Mouse (Mus musculus): Measurements from ENCODE around the gene Mapk10.

Mapk10 gene

DNA sequence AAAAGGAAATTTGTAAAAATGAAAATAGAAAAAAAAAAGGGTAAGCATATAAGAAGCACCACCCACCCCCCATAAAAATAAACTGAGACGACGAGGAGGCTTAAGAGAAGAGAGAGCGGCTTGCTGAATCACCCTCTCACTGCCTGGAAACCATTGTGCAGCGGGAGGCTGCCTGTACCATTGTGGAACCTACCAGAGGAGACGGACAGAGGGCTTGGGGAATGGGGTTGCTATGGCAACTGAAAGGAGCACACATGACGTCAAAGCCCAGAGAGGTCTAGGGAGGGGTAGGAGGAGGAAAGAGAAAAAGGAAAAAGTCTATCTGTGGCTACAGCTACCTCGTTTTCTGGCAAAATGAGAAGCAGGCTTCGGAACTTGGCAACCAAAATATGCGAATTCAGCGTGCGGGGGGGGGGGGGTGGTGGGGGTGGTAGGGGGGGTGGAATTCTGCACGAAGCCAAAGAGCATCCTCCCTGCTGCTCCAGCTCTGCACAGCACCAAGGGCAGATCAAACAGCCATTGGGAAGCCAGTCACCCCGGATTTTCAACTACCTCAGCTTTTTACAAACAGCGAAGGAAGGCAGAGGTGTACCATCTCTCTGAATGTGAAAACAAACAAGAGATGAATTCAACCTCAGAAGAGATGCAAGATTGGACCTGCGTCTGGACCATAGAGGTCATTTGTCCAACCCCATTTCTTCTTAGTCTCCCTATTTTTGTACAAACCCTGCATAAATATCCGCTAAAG lies at the start of gene Mapk10:
Gene Mapk10, minus strand, starts transcription at position 234 of the 748 bp plus-strand sequence.
- DNase-seq (ENCODE audit: low read depth, low spot score) = peak; percentile 89

DNA sequence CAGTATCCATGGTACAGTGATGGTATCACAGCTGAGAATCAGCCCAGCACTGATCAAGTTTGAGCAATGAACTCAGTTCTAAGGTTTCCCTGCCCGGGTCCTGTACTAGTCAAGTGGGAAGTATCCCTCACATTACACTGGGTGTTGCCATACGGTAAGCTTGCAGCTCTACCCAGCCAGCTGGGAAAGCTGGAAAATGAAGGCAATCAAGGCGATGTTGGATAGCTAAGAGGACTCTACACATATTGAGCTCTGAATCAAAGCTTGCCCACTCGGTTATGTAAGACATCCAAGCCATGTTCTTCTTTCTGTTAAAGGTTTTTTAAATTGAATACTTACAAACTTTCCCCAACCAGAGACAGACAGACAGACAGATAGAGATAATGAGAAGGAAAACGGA lies 45.0 kb upstream of the Mapk10 start:
- no peak for DNase-seq (ENCODE audit: low read depth, low spot score)

DNA sequence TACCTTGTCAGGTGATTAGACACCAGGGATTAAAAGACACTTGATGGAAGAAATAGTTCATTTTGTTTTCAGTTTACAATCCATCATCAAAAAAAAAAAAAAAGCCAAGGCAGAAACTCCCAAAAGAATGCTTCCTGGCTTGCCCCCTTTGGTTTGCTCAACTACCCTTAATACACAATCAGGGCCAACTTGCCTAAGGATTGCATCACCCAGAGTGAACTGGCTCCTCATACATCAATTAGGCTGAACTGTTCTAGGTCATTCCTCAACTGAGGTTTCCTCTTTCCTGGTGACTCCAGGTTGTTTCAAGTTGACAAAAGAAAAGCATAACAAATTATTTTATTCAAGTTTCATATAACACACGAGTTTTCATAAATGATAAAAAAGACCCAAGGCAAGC lies 31.3 kb upstream of the Mapk10 start:
- DNase-seq (ENCODE audit: low read depth, low spot score) = no peak

DNA sequence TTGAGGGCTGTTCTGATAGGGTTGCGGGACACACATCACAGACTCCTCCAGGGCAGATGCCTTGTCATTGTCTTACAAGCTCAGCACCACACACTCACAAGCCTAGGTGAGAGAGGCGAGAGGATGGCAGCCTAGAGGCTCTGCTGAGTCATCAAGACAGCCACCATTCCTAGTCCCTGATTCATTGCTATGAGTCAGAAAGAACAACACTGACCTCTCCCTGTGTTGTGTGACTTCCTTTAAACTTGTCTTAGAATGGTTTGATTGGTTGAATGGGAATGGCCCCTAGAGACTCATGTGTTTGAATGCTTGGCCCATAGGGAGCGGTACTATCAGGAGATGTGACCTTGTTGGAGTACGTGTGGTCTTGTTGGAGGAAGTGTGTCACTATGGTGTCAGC lies 20.7 kb upstream of the Mapk10 start:
- DNase-seq (ENCODE audit: low read depth, low spot score) = no peak

DNA sequence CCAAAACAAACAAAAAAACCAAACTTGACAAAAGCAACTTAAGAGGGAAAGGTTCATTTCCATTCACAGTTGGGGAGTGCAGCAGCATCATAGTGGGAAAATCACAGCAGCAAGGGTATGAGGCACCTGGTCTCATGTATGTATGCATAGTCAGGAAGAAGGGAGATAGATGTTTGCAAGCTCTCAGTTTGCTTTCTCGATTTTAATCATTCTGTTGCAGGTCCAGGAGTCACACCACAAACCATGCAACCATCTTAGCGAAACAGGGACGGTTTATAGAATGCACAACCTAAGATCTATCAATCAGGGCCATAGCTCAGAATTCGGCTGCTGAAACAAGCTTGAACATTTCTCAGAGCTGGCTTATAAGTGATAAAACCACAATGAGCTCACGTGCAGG lies 19.2 kb upstream of the Mapk10 start:
- DNase-seq (ENCODE audit: low read depth, low spot score) = no peak

DNA sequence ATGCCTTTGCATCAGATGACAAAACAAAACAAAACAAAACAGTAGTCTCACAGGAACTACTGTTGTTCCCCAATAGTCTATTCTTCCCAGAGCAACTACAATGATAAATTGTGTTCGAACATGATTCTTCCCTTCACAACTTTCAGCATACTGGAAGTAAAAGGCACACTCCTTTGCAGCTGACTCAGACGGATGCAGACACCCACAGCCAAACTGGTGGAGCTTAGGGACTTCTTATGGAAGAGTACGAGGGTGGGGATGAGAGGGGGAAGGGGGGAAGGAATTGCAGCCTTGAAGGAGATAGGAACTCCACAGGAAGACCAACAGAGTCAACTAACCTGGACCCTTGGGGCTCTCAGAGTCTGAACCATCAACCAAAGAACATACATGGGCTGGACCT lies 18.2 kb upstream of the Mapk10 start:
- no peak for DNase-seq (ENCODE audit: low read depth, low spot score)

DNA sequence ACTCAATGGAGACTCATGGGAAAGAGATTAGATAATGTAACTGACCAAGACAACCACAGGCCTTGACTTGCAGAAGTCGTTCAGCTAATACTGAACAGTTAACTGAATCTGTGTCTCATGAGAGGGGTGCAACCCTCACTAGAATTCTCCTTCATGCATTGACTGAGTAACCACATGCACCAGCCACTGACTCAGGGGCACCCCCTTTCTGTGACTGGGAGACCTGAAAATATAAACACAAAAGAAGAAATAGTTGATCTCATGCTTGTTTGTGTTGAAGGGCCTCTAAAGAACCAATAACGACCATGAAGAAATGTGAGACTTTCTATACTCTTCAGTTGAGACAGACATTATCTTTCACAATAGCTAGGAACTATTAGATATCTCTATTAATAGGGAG lies 10.9 kb upstream of the Mapk10 start:
- no peak for DNase-seq (ENCODE audit: low read depth, low spot score)

DNA sequence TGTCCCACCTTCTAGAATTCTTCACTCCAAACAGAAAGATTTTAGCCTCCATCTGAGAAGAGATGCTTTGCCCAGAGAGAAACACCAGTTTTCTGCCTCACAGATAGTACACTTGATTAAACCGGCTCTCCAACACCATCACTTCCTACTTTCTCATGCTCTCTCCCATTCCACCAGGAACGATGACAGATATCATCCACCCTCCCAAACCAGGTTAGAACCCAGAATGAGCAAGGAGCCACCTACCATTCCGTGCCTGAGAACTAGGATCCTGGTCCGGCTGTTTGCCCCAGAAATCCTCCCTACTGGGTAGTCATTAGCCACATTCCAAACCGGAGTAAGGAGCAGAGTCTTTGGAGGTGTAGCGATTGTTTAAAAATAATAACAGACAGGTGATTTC lies 490 bp downstream of the Mapk10 start:
- no peak for DNase-seq (ENCODE audit: low read depth, low spot score)

DNA sequence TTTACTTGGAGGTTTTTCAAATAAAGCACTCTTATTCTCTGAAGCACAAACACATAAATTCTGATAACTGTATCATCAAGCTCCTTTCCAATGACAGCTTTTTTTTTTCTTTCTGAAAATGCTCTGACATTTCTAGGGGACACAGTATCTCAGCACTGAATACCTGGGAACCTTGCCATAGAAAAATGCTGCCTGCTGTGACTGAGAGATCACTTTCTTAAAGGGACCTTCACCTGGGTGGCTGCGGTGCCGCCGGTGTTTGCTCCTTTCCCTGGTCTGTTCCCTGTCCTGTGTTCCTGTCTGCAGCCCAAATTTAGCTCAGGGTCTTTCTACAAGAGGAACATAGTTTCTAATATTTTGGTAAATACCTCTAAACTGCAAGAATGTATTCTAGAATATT lies 1.1 kb downstream of the Mapk10 start:
- no peak for DNase-seq (ENCODE audit: low read depth, low spot score)

DNA sequence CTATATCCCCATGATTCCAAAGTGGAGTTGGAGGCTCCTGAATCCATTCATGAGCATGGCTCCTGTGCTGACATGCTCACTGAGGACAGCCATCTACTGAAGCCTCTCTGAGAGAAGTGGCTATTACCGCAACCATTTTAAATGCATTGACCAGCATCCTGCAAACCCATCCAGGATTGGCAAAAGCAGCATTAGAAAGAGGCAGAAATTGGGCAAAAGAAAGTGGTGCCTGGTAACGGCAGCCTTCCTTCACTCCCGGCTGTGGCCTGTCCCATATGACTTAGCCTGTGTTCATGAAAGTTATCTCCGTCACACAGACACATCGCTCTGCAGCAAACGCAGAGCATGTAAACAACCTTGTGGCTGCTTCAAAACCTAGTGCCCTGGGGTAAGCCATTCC lies 1.6 kb downstream of the Mapk10 start:
- no peak for DNase-seq (ENCODE audit: low read depth, low spot score)

DNA sequence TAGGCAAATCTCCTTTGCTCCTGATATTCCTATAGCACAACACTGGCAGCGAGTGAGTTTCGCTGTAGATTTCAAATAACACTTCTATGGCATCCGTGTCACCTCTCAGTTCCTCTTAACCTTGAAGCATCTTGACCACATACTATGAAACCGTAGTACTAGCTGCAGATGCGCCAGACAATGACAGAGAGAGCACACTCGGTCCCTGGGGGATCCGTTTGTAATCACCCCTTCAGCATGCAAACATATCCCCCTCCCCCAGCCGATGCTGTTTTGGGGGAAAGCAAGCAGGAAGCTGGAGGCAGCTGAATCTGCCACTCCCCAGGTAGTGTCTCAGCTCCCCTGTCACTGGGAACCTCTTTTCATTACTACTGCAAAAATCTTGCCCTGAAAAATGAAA lies 2.3 kb downstream of the Mapk10 start:
- DNase-seq (ENCODE audit: low read depth, low spot score) = no peak

DNA sequence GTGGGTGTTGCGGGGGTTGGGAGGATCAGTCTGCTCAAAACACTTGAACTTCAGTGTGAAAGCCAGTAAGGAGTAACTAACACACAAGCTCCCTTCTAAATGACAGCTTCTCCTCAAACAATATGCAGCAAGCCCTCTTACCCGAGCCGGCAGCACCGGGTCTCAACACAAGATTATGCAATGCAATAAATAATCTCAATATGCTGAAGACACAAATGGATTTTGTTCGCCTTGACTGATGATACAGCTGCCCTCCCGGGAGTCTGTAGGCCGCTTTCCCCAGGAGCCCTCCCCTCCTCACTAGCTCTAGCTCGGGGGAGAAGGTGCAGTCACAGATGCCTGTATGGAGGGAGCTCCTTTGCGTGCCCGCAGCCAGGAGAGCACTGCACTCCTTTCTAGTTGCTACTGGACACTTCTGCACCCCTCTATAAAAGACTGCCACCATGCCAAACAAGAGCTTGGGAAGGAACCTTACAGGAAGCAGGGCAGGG lies 3.1 kb downstream of the Mapk10 start:
- no peak for DNase-seq (ENCODE audit: low read depth, low spot score)

DNA sequence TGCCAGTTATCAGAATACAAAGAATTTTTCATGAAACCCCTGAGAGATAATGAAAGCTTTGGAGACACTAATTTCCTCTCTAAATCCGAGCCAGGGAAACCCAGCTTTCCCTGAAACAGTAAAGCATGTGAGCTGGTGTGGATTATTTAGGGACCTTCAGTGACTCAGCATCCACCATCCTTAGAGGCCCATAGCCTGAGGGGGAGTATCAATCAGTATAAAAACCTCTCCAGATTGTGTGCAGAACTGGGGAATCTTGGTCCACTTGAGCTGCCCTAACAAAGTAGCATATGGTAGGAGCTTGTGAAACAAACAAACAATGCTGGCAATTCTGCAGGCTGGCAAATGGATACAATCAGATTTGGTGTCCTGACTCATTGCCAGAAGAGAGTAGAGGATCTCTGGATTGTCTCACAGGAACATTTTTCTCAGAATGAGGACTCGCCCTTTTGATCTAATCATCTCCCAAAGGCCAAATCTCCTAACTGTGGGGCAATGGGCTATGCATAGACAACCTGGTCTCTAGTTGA lies 13.3 kb downstream of the Mapk10 start:
- DNase-seq (ENCODE audit: low read depth, low spot score) = no peak

DNA sequence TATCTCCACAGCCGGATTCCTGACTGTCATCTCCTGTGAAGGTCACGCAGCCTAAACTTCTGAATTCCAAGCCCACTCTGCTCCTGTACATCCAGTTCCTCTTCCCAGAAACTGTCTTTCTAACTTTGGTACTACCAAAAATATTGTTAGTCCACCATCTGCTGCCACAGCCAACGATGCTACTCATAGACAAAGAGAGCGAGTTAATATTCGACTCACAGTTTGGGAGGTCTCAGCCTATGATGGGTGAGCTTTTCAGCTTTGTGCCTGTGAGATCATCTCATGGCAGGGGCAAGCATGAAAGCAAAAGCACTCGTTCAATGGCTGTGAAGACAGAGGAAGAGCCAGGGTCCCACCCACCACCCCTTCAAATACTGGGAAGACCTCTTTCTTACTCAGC lies 16.6 kb downstream of the Mapk10 start:
- DNase-seq (ENCODE audit: low read depth, low spot score) = no peak

DNA sequence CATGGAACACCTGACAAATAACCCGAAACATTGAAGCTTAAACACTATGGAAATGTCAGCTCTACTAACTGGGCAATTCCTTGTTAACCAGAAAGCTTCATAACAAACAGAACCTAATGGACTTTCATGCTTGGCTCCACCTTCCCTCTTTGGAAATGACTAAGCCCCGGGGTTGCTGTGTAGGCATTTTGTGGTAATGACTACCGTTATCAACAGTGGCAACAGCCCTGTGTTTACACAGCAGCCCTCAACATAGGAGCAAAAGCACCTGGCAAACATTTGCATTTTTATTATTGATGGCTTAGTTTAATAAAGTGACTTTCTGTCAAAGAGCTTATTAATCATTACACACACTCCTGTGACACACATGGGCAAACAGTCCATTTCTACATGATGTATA lies 17.4 kb downstream of the Mapk10 start:
- no peak for DNase-seq (ENCODE audit: low read depth, low spot score)

DNA sequence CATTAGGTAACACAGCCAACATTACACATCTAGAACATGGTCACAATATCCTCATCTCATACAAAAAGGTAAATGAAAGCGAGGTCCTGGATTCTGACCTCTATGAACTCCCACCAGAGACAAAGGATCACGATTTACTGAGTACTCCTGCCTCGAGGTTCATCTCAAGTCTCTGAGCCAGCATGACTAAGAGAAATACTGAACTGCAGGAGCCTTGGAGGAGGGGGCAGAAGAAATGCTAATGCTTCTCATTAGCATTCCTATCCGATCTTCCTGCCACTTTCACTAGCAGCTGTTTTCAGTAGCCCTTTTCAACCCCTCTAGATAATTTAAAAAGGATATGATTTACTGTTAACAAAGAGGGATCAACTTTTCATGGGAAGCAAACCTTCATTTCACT lies 19.6 kb downstream of the Mapk10 start:
- DNase-seq (ENCODE audit: low read depth, low spot score) = no peak

DNA sequence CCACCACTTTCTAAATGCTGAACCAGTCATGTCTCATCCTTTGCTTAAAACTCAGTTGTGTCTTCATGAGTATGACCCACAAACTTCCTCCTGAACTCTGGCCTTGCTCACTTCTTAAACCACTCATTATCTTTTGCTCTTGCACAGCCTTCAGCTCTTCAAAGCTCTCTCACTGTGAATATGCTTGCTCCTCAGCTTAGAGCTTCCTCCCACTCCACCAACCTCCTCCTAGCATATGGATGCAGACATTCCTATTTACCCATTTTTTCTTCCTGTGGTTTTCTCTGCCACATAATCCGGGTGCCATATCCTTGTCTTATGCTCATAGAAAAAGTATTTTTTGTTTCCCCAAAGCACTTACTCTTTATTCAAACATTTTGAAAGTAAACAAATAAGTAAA lies 26.9 kb downstream of the Mapk10 start:
- no peak for DNase-seq (ENCODE audit: low read depth, low spot score)

DNA sequence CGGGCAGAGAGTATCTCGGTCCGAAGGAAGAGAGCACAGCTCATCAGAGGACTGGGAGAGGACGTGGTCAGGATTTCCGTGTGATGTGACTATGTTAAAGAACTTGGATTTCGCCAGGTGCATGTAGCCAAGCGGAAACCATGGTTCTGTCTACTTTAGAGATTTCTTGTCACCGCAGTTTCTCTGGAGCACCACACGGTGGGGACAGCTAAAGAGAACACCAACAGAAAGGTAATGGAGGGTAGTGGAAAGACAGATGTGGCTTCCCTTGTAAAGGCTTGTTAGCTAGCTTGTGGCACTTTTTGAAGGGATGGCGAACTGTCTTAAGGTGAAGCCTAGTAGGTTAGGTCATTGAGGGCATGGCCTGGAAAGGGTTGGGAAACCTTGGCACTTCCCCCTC lies 29.5 kb downstream of the Mapk10 start:
- no peak for DNase-seq (ENCODE audit: low read depth, low spot score)

DNA sequence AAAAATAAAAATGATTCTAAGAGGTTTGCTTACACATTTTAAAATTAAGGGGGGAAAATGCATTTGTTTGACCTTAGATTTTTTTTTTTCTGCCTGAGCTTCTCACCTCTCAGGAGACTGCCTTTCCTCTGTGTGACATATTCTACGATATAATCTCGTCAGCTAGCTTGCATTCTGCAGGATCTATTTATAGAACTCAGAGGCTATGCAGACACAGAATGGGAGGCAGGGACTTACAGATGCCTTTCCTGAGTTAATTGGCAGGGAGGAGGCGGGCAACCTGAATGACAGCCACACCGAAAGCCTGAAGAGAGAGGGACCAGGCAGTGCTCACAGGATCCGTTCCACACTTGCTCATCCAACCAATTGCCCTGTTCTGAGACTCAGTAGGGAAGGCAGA lies 34.1 kb downstream of the Mapk10 start:
- DNase-seq (ENCODE audit: low read depth, low spot score) = no peak

DNA sequence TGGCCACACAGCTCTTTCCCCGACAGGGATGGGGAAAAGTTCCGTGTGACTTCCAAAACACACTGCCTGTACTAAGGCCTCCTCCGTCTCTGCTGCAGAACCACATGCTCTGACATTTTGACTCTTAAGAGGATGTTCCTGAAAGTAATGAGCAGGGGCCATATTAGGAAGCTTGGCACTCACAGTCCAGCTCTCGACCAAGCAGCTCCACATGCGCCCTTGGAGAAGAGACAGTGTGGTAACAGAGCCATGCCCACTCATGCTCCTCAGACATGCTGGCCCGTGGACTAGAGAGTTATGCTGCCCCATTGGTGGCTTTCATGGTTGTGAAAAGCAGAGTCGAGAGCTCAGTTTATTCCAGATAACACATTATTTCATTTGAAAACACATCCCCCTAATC lies 35.1 kb downstream of the Mapk10 start:
- DNase-seq (ENCODE audit: low read depth, low spot score) = no peak

DNA sequence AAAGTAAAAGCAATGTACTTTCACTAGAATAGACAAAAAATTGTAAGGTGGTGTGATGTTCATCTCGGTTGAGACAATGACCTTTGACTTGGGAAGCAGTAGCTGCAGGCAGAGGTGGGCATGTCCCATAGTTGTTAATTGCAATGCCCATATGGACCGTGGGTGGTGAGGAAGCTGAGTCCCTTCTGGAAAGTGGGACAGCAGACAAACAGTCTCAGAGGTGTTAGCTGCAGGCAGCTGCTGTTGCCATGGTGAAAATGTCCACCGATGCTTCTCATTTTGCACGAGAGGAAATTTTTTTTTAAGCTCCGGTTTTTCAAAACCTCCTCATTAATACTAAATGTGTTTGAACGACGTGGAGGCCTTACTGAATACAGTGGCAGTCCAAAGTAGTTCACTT lies 36.5 kb downstream of the Mapk10 start:
- DNase-seq (ENCODE audit: low read depth, low spot score) = no peak

DNA sequence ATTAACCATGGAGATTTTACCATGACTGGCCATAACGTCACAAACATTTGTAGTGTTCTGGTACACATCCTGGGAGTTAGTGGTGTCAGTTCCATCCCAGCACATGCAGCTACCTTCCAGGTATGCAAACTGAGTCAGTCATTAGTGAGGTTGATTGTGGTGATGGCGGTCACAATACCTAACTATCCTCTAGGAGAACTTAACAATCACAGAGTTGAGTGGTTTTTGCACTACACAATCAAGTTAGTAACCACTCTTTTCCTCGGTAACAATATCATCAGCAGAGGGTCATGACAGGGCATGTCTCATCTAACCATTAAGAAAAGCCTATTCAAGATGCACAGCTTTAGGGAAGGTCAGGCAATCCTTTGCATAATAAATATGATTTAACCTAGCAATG lies 39.9 kb downstream of the Mapk10 start:
- DNase-seq (ENCODE audit: low read depth, low spot score) = no peak

DNA sequence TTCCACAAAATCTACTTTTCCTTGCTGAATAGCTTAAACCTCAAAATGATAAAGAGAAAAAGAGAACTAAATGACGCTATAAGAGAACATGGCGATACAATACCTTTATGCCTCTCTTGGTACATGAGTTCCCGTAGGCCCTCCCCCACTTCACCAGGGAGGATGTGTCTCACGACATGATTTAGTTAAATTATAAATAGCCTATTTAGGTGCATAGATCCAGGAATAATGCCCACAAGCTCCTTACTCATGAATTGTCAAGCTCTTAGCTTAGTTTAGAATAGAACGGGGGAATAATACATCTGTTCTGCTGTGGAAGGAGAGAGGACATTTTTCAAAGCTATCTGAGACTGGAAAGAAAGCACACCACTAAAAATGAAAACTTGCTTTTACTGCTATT lies 43.8 kb downstream of the Mapk10 start:
- no peak for DNase-seq (ENCODE audit: low read depth, low spot score)

DNA sequence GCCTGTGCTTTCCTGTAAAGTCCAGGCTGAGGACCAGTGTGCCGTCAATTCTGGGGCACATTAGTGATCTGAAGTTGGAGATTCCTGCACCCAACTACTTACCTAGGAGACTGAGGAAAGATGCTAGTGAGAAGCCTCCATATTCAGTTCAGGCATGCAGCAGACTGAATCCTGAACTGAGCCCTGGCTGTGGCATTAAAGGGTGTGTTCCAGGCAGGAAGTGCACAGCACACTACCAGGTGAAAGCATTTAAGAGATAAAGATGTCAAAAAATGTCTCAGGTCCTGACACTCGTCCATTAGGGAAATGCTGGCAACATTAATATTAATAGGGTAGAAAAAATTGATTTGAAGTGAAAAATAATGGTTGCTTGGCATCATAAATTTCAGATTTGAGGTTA lies 44.4 kb downstream of the Mapk10 start:
- no peak for DNase-seq (ENCODE audit: low read depth, low spot score)
